Mouse (Mus musculus) urinary bladder, adult 2 months (tissue): ENCODE measurements around the gene Rbm20. TPM values are rescaled to one million over a fixed set of nuclear protein-coding genes. Genes with fewer than 3 reads are reported as not detected.
A peak's percentile ranks its signal among the peaks of the same experiment; 100 is the strongest.

ENCODE experiments used
- DNase-seq: peaks from one replicate; pipeline ENCODE4 v3.0.0; 2022; ENCODE audit warnings: low spot score
- polyA plus RNA-seq: library from polyadenylated mRNA; depleted of rRNA; stranded (reverse); fragments of >200 nt; gene quantifications from 2 replicates; pipeline ENCODE4 v1.2.3, GENCODE M21; 2012

The Rbm20 gene
- polyA plus RNA-seq, 1 experiment: 4.5 TPM

DNA sequence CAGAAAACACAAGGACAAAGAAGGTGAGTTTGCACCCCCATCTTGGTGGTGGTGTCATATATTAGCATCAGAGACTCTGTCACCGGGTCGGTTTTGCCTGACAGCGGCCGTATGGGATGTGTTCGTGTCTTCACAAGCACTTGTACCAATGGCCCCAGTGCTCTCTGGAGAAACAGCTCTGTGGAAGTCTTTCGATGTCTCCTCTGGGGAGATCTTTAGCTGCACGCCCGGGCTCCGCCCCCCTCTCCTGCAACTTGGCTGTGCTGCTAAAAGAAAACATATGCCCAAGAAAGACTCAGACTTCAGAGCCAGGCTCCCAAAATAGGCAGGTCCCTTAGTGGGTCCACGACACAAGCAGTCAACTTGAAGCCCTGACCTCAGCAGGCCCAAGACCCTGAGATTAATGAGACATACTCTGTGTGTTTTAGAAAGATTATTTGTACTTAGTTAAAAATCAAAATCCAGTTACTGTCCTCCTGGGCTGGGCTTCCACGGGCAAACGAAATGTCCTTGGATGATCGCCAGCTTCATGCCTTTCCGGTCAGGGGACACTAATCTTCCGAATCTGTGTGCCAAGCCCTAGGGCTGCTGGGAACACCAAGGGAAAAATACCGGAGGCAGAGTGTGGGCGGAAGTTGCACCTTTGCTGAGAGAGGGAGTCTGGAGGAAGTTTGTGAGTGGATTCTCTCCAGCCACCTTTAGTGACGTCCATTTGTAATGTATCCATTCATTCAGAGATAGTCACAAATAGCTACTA lies 173.2 kb downstream of the Rbm20 start:
- DNase-seq: peak; percentile 44

DNA sequence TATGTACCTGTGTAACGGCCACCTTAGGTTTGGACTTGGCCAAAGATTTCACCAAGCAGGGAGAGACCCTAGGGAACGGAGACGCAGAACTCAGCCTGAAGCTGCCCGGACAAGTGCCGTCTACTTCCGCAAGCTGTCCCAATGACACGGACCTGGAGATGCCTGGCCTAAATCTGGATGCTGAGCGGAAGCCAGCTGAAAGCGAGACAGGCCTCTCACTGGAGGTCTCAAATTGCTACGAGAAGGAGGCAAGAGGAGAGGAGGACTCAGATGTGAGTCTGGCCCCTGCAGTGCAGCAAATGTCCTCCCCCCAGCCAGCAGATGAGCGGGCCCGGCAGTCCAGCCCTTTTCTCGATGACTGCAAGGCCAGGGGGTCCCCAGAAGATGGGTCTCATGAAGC lies 174.2 kb downstream of the Rbm20 start:
- no peak for DNase-seq

DNA sequence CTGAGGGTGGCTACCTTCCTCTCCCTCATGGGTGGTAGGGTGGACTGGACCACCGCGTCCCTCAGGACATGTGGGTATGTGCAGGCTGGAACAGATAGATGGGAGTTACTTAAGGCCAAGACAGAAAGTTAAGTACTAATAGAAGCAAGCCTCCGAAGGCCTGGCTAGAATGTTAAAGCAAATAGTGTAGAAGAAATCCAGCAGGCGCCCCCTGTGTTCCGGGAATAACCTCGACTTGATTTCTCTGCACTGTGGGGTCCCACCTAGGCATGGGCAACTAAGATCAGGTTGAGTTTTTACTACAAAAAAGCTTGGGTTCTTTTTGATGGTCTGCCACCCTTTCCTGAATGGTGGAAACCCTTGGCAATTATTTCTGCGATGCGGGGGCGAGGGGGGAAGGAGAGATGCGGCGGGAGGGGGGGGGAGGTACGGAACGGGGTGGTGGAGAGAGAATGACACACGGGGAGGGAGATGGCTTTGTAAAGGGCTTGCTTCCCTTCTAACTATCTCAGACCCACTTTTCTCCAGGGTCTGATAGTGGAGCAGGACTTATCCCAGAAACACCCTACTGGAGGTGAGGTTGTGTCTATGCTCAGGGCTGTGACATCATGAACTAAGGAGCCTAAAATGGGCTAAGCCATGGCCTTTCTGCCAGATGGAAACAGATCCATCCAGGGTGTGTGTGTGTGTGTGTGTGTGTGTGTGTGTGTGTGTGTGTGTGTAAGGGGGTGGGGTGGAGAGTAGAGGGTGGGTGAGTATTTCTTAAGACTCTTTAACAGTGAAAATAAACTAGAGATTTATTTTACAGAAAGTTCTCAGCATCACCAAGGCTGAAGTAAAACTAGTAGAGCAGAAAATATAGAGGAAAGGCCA lies 175.0 kb downstream of the Rbm20 start:
- DNase-seq: no peak

DNA sequence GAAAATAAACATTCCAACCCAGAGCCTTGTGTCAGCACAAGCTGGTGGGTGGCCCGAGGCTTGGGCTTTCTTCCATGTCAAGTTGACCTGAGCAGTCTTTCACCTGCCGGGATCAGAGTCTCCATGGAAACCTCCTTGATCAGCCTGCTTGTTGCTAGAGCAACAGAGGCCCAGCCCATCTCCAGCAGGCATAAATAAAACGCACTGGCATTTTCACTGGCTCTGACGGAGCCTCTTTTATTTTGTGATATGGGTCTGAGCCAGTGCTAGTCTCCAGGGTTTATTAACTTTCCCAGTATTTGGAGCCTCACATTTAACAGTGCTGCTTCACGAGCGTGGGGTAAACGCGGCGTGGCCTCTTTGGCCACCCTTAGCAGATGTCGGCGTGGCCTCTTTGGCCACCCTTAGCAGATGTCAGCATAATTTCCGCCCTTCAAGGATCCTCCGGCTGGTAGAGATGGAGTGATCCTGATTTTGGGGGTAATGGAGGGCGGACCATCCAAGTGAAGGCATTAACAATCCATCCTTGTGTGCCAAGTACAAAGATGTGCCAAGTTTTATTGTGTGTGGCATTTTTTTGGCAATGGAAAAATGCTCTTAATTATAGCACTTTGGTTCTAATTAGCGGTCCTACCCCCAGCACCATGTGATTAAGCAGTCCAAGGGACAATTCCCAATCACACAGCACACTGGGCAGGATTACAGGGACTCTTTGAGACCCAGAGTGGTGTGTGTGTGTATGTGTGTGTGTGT lies 175.8 kb downstream of the Rbm20 start:
- DNase-seq: peak; percentile 46

DNA sequence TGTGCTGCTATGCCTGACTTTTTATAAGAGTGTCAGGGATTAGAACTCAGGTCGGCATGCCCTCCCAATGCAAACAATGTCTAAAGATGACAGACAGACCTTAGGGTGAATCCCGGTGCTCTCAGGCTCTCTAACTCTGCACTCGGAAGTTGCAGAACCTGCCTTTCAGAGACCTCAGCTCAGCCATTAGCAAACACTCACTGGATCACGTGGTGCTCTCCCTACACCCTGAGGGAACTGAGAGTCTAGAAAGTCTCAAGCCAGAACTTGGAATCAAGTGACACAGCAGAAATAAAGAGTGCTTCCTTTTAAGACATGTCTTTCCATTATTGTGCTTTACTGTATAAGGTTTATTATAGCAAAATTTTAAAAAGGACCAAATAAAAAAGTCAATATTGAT lies 177.9 kb downstream of the Rbm20 start:
- DNase-seq: no peak

DNA sequence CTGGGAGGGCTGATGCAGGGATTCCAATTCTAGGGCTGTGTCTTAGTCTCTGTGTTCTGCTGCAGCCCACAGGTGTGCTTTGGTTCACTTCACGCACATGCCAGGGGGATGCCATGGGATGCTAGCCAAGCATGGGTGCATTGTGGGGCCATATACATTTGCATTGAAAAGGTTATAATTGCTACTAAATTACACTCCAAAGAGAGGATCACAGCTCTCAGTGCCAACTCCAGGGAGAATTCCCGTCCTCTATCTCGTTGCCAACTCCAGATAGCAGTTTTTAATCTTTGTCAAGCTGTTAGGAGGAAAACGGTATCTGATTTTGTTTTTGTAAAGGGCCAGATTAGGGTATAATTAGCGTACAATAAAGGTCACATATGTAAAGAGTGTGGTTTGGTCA lies 178.7 kb downstream of the Rbm20 start:
- DNase-seq: no peak

DNA sequence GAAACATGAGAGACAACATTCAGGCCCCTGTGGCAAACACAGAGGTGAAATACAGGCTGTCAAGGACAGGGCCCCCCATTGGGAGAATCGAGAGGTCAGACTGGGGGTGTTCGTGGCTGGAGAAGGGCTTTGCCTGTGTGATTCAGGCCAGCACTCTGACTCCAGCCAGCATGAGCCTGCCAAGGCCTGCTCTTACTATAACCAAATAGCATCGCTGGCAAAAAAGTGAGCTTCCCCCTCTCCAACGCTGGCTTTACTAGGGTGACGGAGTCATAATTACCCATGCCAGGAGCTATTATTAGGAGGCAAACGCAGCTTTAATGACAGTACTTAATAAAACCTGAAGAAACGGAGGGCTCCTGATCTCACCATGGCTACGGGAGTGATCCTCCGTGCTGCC lies 179.7 kb downstream of the Rbm20 start:
- DNase-seq: no peak

DNA sequence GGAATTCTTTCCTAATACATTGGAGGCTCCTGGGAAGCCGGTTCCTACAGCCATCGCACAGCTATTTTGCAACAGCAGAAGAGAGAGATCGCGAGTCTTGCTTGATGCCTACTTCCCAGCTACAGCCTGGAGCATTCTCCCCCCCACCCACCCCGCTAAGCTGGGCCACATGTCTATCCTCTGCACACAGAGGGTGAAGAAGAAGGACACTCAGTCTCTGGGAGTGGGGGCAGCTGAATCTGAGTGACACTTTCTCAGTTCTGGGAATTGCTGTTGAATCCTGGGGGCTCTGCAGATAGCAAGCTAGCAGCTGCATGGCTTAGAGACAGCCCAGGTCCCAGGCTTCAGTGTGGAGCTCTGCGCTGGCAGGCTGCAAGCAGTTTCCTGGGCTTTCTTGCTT lies 180.9 kb downstream of the Rbm20 start:
- DNase-seq: no peak

DNA sequence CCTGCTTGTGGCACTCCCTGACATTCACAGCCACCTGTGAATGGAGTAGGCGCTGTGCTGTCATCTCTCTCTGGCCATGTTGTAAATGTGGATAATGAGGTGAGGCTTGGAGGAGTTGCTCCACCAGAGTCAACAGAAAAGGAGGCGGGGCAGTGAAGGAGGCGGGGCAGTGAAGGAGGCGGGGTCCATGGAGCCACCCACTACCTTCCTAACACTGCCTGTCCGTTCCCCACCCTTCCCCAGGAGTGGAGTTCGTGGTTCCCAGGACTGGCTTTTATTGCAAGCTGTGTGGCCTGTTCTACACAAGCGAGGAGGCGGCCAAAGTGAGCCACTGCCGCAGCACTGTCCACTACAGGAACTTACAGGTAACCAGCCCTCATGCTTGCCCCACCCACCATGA lies 182.0 kb downstream of the Rbm20 start:
- DNase-seq: peak; percentile 38

DNA sequence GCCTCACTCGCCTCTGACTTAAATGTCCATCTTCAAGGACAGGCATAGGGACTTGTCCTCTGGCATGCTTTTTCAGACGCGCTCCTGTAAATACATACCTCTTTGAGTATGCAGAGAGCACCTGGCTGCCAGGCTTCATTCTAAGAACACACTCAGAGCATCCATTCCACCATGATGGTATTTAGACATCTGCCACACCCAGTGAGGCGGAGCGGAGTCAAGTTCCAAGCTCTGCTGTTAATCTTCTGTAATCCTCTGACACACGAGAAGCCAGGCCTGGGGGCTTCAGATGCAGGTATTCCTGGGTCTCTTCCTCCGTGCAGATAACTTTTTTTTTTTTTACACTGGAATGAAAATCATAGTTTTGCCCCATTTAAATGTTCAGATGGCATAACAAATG lies 182.5 kb downstream of the Rbm20 start:
- no peak for DNase-seq

DNA sequence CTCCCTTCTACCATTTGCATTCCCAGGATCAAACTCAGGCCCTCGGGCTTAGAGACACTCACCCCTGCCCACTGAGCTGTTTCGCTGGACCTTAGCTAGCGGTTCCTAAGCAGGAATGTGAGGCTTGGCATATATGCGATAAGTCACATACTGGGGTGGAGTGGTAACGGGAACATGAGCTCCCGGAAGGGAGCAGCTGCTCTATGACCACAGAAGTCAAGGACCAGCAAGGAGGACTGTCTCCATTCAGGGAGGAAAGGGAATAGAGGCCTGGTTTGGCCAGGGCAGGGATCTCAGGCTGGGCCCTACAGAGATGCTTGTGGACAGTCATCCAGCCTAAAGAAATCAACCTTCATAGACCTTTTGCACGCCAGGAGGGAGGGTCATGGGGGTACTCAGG lies 184.2 kb downstream of the Rbm20 start:
- no peak for DNase-seq

DNA sequence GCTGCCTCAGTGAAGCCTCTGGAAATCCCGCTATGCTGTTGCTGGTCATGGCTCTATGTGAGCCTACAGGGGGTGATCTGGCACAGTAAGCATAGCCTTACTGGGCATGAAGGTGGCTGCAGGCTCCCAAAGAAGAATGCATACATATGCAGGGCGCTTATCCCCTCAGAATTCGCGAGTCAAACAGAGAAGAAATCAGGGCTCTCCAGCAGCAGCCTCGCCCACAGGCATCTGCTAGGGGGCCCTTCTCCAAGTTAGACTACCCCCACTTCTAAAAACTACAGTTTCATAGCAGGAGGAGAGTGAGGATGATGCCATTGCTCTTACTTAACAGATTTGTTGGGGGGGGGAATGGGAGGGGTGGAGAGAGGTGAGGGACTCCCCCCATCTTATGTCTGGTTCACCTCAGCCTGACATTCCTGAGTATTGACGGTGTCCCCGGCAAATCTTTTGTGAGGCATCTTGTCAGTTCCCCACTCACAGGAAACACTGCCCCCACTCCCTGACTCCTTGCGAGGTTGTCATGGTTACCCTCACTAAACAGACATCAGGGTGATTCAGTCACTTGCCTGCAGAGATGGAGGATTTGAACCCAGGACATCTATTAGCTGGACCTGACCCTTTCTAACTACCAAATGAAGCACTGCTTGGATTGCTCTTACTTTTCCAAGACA lies 185.6 kb downstream of the Rbm20 start:
- DNase-seq: no peak

DNA sequence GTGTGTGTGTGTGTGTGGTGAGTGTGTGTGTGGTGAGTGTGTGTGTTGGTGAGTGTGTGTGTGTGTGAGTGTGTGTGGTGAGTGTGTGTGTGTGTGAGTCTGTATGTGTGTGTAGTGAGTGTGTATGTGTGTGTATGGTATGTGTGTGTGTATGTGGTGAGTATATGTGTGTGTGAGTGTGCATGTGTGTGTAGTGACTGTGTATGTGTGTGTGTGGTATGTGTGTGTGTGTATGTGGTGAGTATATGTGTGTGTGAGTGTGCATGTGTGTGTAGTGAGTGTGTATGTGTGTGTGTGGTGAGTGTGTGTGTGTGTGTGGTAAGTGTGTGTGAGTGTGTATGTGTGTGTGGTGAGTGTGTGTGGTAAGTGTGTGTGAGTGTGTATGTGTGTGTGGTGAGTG lies 190.1 kb downstream of the Rbm20 start:
- no peak for DNase-seq

DNA sequence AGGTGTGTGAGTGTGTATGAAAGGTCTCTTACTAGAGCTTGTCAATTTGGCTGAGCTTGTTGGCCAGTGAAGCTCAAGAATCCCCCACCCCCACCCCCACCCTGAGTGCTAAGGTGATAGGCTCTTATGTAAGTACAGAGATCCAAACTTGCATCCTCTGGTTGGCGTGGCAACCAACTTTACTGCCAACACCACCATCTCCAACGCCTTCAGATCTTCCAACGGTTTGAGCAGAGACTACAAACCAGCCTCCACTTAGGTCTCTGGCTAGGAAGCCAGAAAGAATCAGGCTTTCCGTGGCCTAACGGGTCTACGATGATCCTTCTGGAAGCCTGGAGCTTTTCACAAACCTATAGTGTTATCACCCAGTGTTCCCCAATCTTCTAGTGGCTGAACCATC lies 191.0 kb downstream of the Rbm20 start:
- DNase-seq: no peak

DNA sequence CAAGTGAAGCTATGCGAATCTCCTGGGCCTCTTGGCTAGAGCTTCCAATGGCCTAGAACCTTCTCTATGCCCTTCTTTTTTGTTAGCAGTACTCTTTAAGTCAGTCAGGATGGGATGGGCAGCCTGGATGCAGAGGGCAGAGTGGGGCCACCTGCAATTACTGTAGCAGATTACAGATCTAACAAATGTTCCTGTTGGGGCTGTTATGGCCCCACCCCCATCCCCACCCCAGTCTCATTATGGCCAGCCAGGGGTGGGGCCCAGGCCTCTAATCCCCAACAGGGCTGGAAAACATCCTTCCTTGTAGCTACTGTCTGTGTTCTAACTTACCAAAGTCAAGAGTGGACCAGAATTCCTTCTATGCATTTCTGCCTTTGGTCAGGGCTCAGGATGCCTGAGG lies 191.7 kb downstream of the Rbm20 start:
- no peak for DNase-seq

DNA sequence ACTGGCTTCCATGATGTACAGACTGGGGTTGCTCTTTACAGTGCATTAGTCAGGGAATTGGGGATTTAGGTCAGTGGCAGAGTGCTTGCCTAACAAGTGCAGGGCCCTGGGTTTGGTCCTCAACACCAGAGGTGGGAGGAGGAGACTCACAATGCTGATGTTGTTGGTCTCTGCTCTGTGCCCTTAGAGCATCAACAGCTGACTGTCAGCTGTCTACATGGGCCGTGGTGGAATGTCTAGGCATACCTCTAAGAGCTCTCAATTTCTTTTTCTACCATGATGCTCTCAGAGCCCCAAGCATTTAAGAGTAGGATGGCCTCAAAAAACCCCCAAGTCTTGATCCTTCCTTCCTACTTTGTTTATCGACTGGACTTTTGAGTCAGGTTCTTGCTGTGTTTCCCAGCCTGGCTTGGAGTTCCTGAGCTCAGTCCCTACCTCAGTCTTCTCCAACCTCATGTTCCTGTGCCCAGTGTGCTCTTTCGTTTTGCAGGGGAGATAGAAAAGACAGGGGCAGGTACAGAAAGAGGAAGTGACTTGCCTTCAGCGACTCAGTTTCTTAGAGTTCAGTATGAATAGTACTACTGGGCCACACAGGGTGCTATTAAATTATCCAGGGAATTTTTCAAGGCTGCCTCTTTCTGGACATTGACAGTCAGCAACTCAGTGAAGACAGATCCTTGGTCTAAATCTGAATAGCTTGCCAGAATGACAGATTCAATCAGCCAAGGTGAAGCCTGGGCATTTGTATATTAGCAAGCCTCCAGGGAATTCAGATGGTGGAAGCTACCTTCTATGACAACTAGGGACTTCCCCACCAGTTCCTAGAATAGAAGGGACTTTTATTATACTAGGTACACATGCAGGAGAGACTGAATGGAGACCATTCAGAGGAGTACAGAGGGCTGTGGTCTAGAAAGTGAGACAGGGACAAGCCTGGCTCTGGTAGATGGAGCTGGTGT lies 192.6 kb downstream of the Rbm20 start:
- no peak for DNase-seq

DNA sequence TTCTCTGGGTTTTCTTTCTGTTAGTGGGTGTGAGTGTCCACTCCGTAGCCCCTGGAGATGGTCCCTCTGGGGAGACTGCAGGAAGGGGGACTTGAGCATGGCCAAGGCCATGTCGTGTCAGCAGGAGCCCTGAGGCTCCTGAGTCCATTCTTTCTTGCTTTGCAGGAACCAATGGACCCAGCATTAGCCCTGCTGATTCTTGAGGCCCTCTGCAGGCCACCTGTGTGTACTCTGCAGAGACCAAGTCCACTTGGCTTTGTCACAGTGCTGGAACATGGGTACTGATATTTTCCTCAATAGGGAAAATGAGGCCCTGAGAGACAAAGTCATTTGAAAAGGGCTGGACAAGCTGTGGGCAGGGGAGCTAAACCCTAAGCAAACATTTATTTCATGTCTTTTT lies 193.5 kb downstream of the Rbm20 start:
- DNase-seq: no peak

DNA sequence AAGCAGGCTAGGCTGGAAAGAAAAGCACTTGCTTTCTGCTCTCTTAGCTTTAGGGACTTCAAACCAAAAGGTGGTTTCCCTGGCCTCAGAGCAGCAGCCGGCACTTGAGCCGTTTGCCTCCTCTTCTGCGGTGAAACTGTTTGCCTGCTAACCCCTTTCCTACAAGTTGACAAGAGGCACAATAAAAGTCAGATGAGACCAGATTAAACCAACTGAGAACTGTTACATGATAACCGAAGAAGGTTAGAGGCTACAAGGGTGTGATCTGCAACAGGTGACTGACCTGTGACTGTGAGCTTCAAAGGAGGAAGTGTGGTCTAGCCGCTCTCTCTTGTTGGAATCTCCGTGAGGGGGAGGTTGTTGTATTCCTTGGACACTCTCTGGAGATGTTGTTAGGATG lies 194.4 kb downstream of the Rbm20 start:
- DNase-seq: no peak

DNA sequence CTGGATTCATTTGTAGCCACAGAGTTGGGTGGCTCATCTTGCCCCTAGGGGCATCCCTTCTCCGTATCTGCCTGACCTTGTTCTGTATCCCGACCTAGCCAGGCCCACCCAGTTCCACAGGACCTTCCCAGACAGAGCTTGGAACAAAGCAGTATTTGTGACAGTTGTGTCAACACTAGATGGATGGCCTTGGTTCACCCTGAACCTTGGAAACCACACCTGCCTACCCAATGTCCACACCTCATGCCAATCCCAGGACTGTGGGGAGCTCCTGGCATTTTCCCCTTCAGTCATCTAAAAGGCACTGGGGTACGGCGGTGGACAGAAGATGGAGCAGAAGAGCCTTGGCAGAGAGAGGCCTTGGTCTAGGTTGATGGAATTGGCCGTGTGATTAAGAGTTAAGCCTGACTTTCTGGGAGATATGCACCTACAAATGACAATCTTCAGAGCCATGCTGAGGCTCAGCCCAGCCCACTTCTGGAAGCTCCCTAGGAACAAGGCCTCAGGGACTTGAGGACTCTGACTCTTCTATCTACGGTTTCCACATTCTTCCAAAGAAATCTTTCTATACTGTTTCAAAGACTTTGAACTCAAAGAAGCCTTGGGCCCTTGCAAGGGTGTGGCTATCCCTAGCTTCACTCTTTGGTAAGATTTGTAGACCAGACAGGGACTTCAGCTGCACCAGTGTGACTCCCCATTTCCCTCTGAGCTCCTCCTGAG lies 196.0 kb downstream of the Rbm20 start:
- no peak for DNase-seq

DNA sequence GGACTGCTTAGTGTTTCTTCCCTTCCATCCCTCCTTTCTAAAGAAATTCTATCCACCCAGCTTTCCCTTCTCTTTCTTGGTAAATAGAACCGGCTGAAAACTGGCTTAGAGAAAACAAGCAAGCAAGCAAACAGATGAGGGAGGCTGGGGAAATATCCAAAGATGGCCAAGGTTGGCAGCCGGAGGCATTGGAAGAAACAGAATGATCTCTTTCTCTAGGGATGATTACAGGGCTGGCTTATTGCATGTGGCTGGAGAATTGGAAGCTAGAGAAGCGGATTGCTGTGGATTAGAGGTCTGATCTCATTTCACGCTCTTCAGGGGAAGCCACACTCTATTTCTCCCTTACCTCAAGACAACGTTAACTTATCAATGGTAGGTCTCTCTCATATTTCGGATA lies 198.1 kb downstream of the Rbm20 start:
- no peak for DNase-seq
